Mouse (Mus musculus): Measurements from ENCODE around the gene Pex14.

- no peak for TF ChIP-seq CTCF (conservative IDR thresholded peaks at IDR 0.05; ENCODE audit: low read length)
- no peak for TF ChIP-seq NANOG (IDR thresholded peaks at IDR 0.05; ENCODE audit: borderline replicate concordance, low read length)
- no peak for TF ChIP-seq POU5F1 (IDR thresholded peaks at IDR 0.05; ENCODE audit: borderline replicate concordance, low read length)
Measured at GRCm38 (mm10) chr4:148969610-148970009, 130.1 kb downstream of the Pex14 start.
